In genomic region chr1:22410173-22410572, GRCm38 (mm10) we compare ENCODE assay signal across 29 mouse cellular contexts.
"Had no signal": no experiment of that assay in that cellular context is flagged by ENCODE, and none has a peak within 500 bp of the region (broad histone marks: within the 10 kb centered on the region; RNA-seq: fewer than 3 reads in every experiment).

No protein-coding gene starts in this region.

- H3K27me3 ChIP-seq: limb, embryonic 12.5 days; limb, embryonic 13.5 days; limb, embryonic 15.5 days; liver, embryonic 12.5 days; liver, embryonic 13.5 days; liver, embryonic 15.5 days; lung, embryonic 15.5 days; megakaryocyte, embryonic 14.5 days; midbrain, embryonic 12.5 days; midbrain, embryonic 13.5 days; midbrain, embryonic 15.5 days had no signal

- H3K9ac ChIP-seq: limb, embryonic 12.5 days; limb, embryonic 13.5 days; limb, embryonic 15.5 days; liver, embryonic 12.5 days; liver, embryonic 13.5 days; liver, embryonic 14.5 days; liver, embryonic 15.5 days; liver, postnatal 0 days; lung, embryonic 14.5 days; lung, embryonic 15.5 days; midbrain, embryonic 12.5 days; midbrain, embryonic 13.5 days; midbrain, embryonic 15.5 days had no signal

- H3K36me3 ChIP-seq: limb, embryonic 10.5 days; limb, embryonic 12.5 days; limb, embryonic 13.5 days; limb, embryonic 15.5 days; liver, embryonic 12.5 days; liver, embryonic 13.5 days; liver, embryonic 15.5 days; lung, embryonic 15.5 days; midbrain, embryonic 10.5 days; midbrain, embryonic 12.5 days; midbrain, embryonic 13.5 days; midbrain, embryonic 15.5 days had no signal

- H3K4me2 ChIP-seq: limb, embryonic 12.5 days; limb, embryonic 13.5 days; limb, embryonic 15.5 days; liver, embryonic 11.5 days; liver, embryonic 12.5 days; liver, embryonic 13.5 days; liver, embryonic 15.5 days; lung, embryonic 14.5 days; lung, embryonic 15.5 days; midbrain, embryonic 11.5 days; midbrain, embryonic 12.5 days; midbrain, embryonic 13.5 days; midbrain, embryonic 15.5 days had no signal

- H3K27ac ChIP-seq: limb, embryonic 10.5 days; limb, embryonic 12.5 days; limb, embryonic 13.5 days; limb, embryonic 15.5 days; liver, embryonic 12.5 days; liver, embryonic 13.5 days; liver, embryonic 14.5 days; liver, embryonic 15.5 days; lung, embryonic 15.5 days; macrophage; midbrain, embryonic 10.5 days; midbrain, embryonic 12.5 days; midbrain, embryonic 13.5 days; midbrain, embryonic 15.5 days had no signal

- H3K4me1 ChIP-seq: limb, embryonic 10.5 days; limb, embryonic 12.5 days; limb, embryonic 13.5 days; limb, embryonic 15.5 days; liver, embryonic 12.5 days; liver, embryonic 13.5 days; liver, embryonic 15.5 days; lung, embryonic 15.5 days; megakaryocyte, embryonic 14.5 days; midbrain, embryonic 10.5 days; midbrain, embryonic 12.5 days; midbrain, embryonic 13.5 days; midbrain, embryonic 15.5 days had no signal

- H3K9me3 ChIP-seq: limb, embryonic 10.5 days; limb, embryonic 12.5 days; limb, embryonic 13.5 days; limb, embryonic 15.5 days; liver, embryonic 12.5 days; liver, embryonic 13.5 days; liver, embryonic 15.5 days; lung, embryonic 15.5 days; megakaryocyte, embryonic 14.5 days; midbrain, embryonic 10.5 days; midbrain, embryonic 12.5 days; midbrain, embryonic 13.5 days; midbrain, embryonic 15.5 days had no signal

- H3K4me3 ChIP-seq: limb, embryonic 10.5 days; limb, embryonic 12.5 days; limb, embryonic 13.5 days; limb, embryonic 15.5 days; liver, embryonic 12.5 days; liver, embryonic 13.5 days; liver, embryonic 15.5 days; lung, embryonic 15.5 days; megakaryocyte, embryonic 14.5 days; midbrain, embryonic 10.5 days; midbrain, embryonic 12.5 days; midbrain, embryonic 13.5 days; midbrain, embryonic 15.5 days; myocyte had no signal

- DNase-seq: left cerebral cortex, postnatal 4 days; liver; liver, embryonic 13.5 days; liver, postnatal 0 days; lung, adult 18-20 months; lung, adult 2 months; lung, embryonic 14.5 days; lung, postnatal 10 days; lung, postnatal 14 days; lung, postnatal 36 days; lung, postnatal 4 days; midbrain, embryonic 14.5 days had no signal
